Mouse (Mus musculus) MEL (cell line): ENCODE results near the gene Pkmyt1. TPM values are rescaled to one million over a fixed set of nuclear protein-coding genes. Genes with fewer than 3 reads are reported as not detected.

Source experiments
- DNase-seq: peaks from one replicate; pipeline ENCODE4 v3.0.0; 2011; ENCODE audit warnings: low read depth, low spot score
- H3K27ac ChIP-seq: 2 replicates; pipeline ENCODE4 v1.5.1; 2012; ENCODE audit warnings: low read depth, mild to moderate bottlenecking, control low read depth, low read length, moderate library complexity; ENCODE audit not compliant: control insufficient read depth
- H3K27me3 ChIP-seq, 2 experiments: fragments of 150-350 bp in 1 of 2; sonication (generic) in 1 of 2; 2 replicates each; pipeline ENCODE4 v1.6.1; 2012; ENCODE audit warnings: low read length in 2 of 2, mild to moderate bottlenecking in 2 of 2, improper control_type of control experiment in 1 of 2, moderate library complexity in 1 of 2; ENCODE audit not compliant: insufficient read depth in 2 of 2, control insufficient read depth in 1 of 2
- H3K36me3 ChIP-seq, 2 experiments: 2 replicates each; pipeline ENCODE4 v1.6.1; 2012 to 2014; ENCODE audit warnings: low read length in 2 of 2, improper control_type of control experiment in 1 of 2, inconsistent platforms in 1 of 2, mild to moderate bottlenecking in 1 of 2; ENCODE audit not compliant: insufficient read depth in 2 of 2, control insufficient read depth in 1 of 2
- H3K4me1 ChIP-seq, 2 experiments: fragments of 150-350 bp in 1 of 2; sonication (generic) in 1 of 2; 2 replicates each; pipeline ENCODE4 v1.6.1; 2012; ENCODE audit warnings: low read length in 2 of 2, improper control_type of control experiment in 1 of 2, mild to moderate bottlenecking in 1 of 2; ENCODE audit not compliant: insufficient read depth in 2 of 2, control insufficient read depth in 1 of 2
- H3K4me3 ChIP-seq, 2 experiments: fragments of 150-350 bp in 1 of 2; sonication (generic) in 1 of 2; 2 replicates each; pipeline ENCODE4 v1.5.1; 2012; ENCODE audit warnings: low read depth in 2 of 2, low read length in 2 of 2, mild to moderate bottlenecking in 2 of 2, moderate library complexity in 2 of 2, control low read depth in 1 of 2, improper control_type of control experiment in 1 of 2; ENCODE audit not compliant: control insufficient read depth in 1 of 2, insufficient read depth in 1 of 2
- H3K79me2 ChIP-seq: 2 replicates; pipeline ENCODE4 v1.6.1; 2012; ENCODE audit warnings: mild to moderate bottlenecking, low read length, moderate library complexity; ENCODE audit not compliant: control insufficient read depth, poor library complexity, insufficient read depth
- H3K9ac ChIP-seq: 2 replicates; pipeline ENCODE4 v1.6.1; 2012; ENCODE audit warnings: low read depth, mild to moderate bottlenecking, control low read depth, low read length, moderate library complexity; ENCODE audit not compliant: control insufficient read depth, poor library complexity, severe bottlenecking
- H3K9me3 ChIP-seq: fragments of 150-350 bp; sonication (generic); replicated peaks from 2 replicates; pipeline ENCODE4 v1.6.1; 2012; ENCODE audit warnings: mild to moderate bottlenecking, low read length, improper control_type of control experiment, moderate library complexity; ENCODE audit not compliant: insufficient read depth
- CTCF ChIP-seq, 3 experiments: IDR thresholded peaks in 2 of 3; conservative IDR thresholded peaks in 1 of 3; 2 replicates each; pipeline ENCODE4 v1.5.1; 2011 to 2012; ENCODE audit warnings: low read length in 3 of 3, low read depth in 2 of 3, mild to moderate bottlenecking in 2 of 3, improper control_type of control experiment in 1 of 3, inconsistent platforms in 1 of 3, mixed read lengths in 1 of 3, moderate library complexity in 1 of 3; ENCODE audit not compliant: control insufficient read depth in 1 of 3, insufficient read depth in 1 of 3, poor library complexity in 1 of 3, severe bottlenecking in 1 of 3
- E2F4 ChIP-seq: IDR thresholded peaks from 2 replicates; pipeline ENCODE4 v1.6.1; 2011; ENCODE audit warnings: low read depth, low read length, improper control_type of control experiment, borderline replicate concordance
- ELF1 ChIP-seq: IDR thresholded peaks from 2 replicates; pipeline ENCODE4 v1.6.1; 2014; ENCODE audit warnings: low read depth, mild to moderate bottlenecking, inconsistent platforms, low read length, improper control_type of control experiment, moderate library complexity
- GATA1 ChIP-seq: IDR thresholded peaks from 2 replicates; pipeline ENCODE4 v1.6.1; 2011; ENCODE audit warnings: low read depth, low read length, improper control_type of control experiment
- HCFC1 ChIP-seq: IDR thresholded peaks from 2 replicates; pipeline ENCODE4 v1.6.1; 2012; ENCODE audit warnings: low read depth, mild to moderate bottlenecking, inconsistent platforms, low read length, improper control_type of control experiment, moderate library complexity
- MAFK ChIP-seq: IDR thresholded peaks from 2 replicates; pipeline ENCODE4 v1.6.1; 2011; ENCODE audit warnings: low read depth, mild to moderate bottlenecking, low read length, improper control_type of control experiment, borderline replicate concordance
- MAX ChIP-seq: IDR thresholded peaks from 2 replicates; pipeline ENCODE4 v1.6.1; 2011; ENCODE audit warnings: low read length, improper control_type of control experiment
- MAZ ChIP-seq: IDR thresholded peaks from 2 replicates; pipeline ENCODE4 v1.6.1; 2012; ENCODE audit warnings: low read depth, mild to moderate bottlenecking, inconsistent platforms, low read length, improper control_type of control experiment
- NELFE ChIP-seq: IDR thresholded peaks from 2 replicates; pipeline ENCODE4 v1.6.1; 2011; ENCODE audit warnings: low read depth, low read length, improper control_type of control experiment
- RCOR1 ChIP-seq: IDR thresholded peaks from 2 replicates; pipeline ENCODE4 v1.6.1; 2012; ENCODE audit warnings: low read depth, mild to moderate bottlenecking, inconsistent platforms, low read length, improper control_type of control experiment
- TCF12 ChIP-seq: IDR thresholded peaks from 2 replicates; pipeline ENCODE4 v1.6.1; 2014; ENCODE audit warnings: low read depth, mild to moderate bottlenecking, inconsistent platforms, low read length, improper control_type of control experiment, moderate library complexity
- UBTF ChIP-seq: IDR thresholded peaks from 2 replicates; pipeline ENCODE4 v1.6.1; 2012; ENCODE audit warnings: low read depth, mild to moderate bottlenecking, inconsistent platforms, low read length, improper control_type of control experiment, moderate library complexity, borderline replicate concordance; ENCODE audit not compliant: insufficient read depth
- USF2 ChIP-seq, 2 experiments: IDR thresholded peaks; 2 replicates each; pipeline ENCODE4 v1.6.1; 2011 to 2012; ENCODE audit warnings: improper control_type of control experiment in 2 of 2, low read length in 2 of 2, borderline replicate concordance in 1 of 2, inconsistent platforms in 1 of 2, low read depth in 1 of 2, mild to moderate bottlenecking in 1 of 2; ENCODE audit not compliant: insufficient read depth in 1 of 2
- polyA plus RNA-seq, 2 experiments: library from polyadenylated mRNA; stranded (reverse) in 1 of 2; unstranded in 1 of 2; fragments of >175 nt in 1 of 2; fragments of >200 nt in 1 of 2; gene quantifications; 2 replicates each; pipeline versions ENCODE4 v1.2.1 to v1.2.4; 2012; ENCODE audit warnings: low replicate concordance in 2 of 2, low read depth in 1 of 2; ENCODE audit not compliant: insufficient read length in 2 of 2, insufficient read depth in 1 of 2, missing spikeins in 1 of 2
- total RNA-seq: library from RNA; depleted of rRNA; stranded (reverse); fragments of 300-350 nt; gene quantifications from 2 replicates; pipeline ENCODE4 v1.2.3, GENCODE M21; 2012

The Pkmyt1 gene
- total and polyA plus RNA-seq, 3 experiments = 16.6 to 49.8 TPM; not detected in 1

DNA sequence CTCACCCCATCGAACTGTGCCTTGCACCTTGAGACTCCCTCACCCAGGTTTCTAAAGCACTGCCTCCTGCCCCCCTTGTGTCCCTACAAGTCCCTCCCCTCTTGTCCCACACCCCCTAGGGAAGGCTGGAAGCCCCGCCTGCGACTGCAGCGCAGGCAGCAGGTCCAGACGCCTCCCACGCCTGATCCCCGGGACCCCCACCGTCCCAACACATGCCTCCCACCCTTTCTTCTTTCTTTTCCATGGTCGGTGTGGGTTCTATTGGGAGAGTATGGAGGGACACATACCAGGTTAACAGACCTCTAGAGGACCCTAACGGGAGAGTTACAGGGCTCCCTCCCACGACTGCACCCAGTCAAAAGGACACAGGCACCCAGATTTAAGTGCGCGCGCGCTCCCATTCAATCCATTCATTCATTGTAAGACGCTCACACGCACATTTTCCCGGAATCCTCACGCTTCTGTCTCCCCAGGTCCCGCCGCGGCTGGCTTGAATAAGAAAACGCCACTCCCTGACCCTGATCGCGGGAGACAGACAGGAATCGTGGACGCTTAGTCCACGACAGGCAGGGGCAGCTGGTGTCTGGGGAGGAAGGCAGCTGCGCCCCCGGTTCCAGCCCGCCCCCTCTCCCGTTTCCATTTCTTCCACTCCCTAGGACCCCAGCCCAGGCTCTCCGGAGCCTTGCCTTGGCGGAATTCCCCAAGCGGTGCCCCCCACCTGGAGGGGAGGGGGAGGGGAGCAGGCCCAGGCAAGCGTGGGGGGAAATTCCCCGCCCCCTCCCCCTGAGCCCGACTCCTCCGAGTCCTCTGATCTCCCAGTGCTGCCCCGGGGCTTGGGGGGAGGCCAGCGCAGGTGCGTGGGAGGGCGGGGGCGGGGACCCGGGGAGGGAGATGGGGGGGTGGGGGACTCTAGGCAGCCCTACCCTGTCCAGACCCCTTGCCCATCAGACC is 19.4 kb downstream of the Pkmyt1 start, which contains the start of gene Kremen2:
Gene Kremen2, minus strand, starts transcription at position 533 of the 951 bp plus-strand sequence.
- TF ChIP-seq TCF12 (no peak), ELF1 (no peak), HCFC1 (no peak), UBTF (no peak)
- TF ChIP-seq, all 39 proteins: peak for 0
- DNase-seq = no peak
- peaks cover 0 to 4% of the 10 kb centered on the region in 2 experiments; a peak in 2 of 4 replicates for H3K36me3 ChIP-seq
- no peak within 1 kb of the TSS for H3K9ac ChIP-seq
- no peaks in the 10 kb centered on the region for H3K9me3 ChIP-seq
- H3K27ac ChIP-seq = no peak within 1 kb of the TSS
- H3K4me3 ChIP-seq = no peak within 1 kb of the TSS
- H3K27me3 ChIP-seq = no peaks in the 10 kb centered on the region
- no peaks in the 10 kb centered on the region for H3K79me2 ChIP-seq
- H3K4me1 ChIP-seq = peaks cover 4 to 27% of the 10 kb centered on the region in 2 experiments; a peak in 3 of 4 replicates

- no peaks in the 10 kb centered on the region for H3K27me3 ChIP-seq
These were observed 20.2 kb downstream of the Pkmyt1 start for GRCm38 (mm10) chr17:23746311-23746710.

DNA sequence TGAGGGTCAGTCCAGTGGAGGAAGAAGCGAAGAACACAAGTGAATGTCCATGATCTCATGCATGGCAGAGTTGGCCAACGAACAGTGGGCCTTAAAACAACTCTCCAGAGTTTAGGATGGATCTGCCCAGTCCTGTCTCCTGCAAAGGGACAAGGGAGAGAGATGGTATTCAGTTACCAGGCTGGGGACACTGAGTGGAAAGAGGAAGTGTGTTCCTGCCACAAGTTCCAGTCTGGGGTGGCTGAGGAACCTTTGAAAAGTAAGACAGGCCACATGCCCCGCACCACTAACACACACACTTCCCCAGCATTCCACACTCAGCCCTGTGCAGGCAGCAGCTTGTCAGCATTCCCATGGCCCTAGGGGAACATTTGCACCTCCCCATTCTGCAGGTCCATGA is 20.6 kb downstream of the Pkmyt1 start:
- Histone ChIP-seq H3K79me2 (no peaks in the 10 kb centered on the region), H3K4me3 (no peak overlapping the region), H3K9me3 (no peaks in the 10 kb centered on the region)
- peak; percentile 78 for DNase-seq
- TF ChIP-seq RCOR1 (no peak), USF2 (IDR thresholded peaks at IDR 0.05; ENCODE audit: borderline replicate concordance in 1 of 2, insufficient read depth in 1 of 2, low read depth in 1 of 2, low read length in 2 of 2) (no peak)
- TF ChIP-seq, all 39 proteins: peak for 0
- Histone ChIP-seq H3K27me3 (no peaks in the 10 kb centered on the region), H3K27ac (no peak overlapping the region), H3K36me3 (peaks cover 0 to 4% of the 10 kb centered on the region in 2 experiments; a peak in 2 of 4 replicates), H3K4me1 (peaks cover 4 to 23% of the 10 kb centered on the region in 2 experiments; a peak in 3 of 4 replicates), H3K9ac (0 out of 2 replicates have a peak overlapping the region, but pooled peaks have one; percentile 28)

More at GRCm38 (mm10) chr17:23746311-23746710, 20.2 kb downstream of the Pkmyt1 start:
- TF ChIP-seq E2F4 = no peak
- TF ChIP-seq MAX = no peak
- TF ChIP-seq MAFK = no peak
- TF ChIP-seq NELFE = no peak
- peak; percentile 10 to 57 (median 37); a peak in 4 of 6 replicates for TF ChIP-seq CTCF (IDR thresholded peaks at IDR 0.05 in 2 of 3, conservative IDR thresholded peaks at IDR 0.05 in 1 of 3; ENCODE audit: control insufficient read depth in 1 of 3, insufficient read depth in 1 of 3, low read depth in 2 of 3, low read length in 3 of 3, poor library complexity in 1 of 3, severe bottlenecking in 1 of 3)
- TF ChIP-seq MAZ = no peak
- TF ChIP-seq GATA1 = no peak
- H3K9me3 ChIP-seq = no peaks in the 10 kb centered on the region
- H3K9ac ChIP-seq = no peak overlapping the region
- peaks cover 0 to 4% of the 10 kb centered on the region in 2 experiments; a peak in 2 of 4 replicates for H3K36me3 ChIP-seq
- no peaks in the 10 kb centered on the region for H3K79me2 ChIP-seq
- peak; percentile 48 for DNase-seq
- no peak overlapping the region for H3K4me3 ChIP-seq
- H3K27ac ChIP-seq = no peak overlapping the region
- peaks cover 4 to 23% of the 10 kb centered on the region in 2 experiments; a peak in 3 of 4 replicates for H3K4me1 ChIP-seq
